Mouse (Mus musculus): ENCODE data around the gene Mlxip.

GRCm38 (mm10) chr5:123391442-123391809 lies 3.2 kb upstream of the Mlxip start:
- TF ChIP-seq CTCF (IDR thresholded peaks at IDR 0.05; ENCODE audit: borderline replicate concordance, insufficient read depth, low read length) (no peak), POLR2A (IDR thresholded peaks at IDR 0.05; ENCODE audit: low read depth, low read length) (no peak; the same call in 1 of the 2 replicates)
